Mouse (Mus musculus) pancreas, adult 10 weeks (tissue): ENCODE data around the gene Gm21760. TPM values are rescaled to one million over a fixed set of nuclear protein-coding genes. Genes with fewer than 3 reads are reported as not detected.

ENCODE experiments used
- polyA plus RNA-seq: library from polyadenylated mRNA; stranded (reverse); fragments of 350-450 nt; fragmentation: Illumina TruSeq; extraction: RNeasy Lipid Tissue Mini Kit (QIAGEN cat#74804); gene quantifications from one replicate; pipeline ENCODE4 v1.2.3, GENCODE M21; 2015; ENCODE audit warnings: low read depth, low replicate concordance; ENCODE audit not compliant: insufficient read depth

Gene Gm21760
- polyA plus RNA-seq: not detected

DNA sequence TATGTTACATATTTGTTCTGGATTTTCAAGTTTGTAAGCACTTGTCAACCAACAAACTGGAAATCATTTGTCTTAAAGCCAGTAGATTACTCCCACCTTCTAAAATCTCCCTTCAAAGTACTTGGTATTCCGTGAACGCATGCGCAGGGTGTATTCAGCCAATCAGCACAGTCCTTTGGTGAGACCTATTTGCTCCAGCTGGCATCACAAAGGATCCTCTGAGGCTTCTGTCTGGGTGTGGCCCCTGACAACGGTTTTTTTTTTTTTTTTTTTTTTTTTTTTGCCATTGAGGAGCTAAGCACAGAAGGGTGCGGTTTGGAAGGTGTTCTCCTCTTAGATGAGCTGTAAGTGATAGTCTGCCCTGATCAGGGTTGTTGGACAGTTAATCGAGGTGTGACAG is at the start of gene Gm21760:
TSS of gene Gm21760 (plus strand) at position 301 of the 400 bp plus-strand sequence.

